Mouse (Mus musculus): ENCODE measurements at regions not wholly inside any gene's neighbourhood (a gene's known extent, or its start where the extent isn't known, plus 50 kb on each side); places are given as distances from the start of the nearest gene placed in this dataset.

GRCm38 (mm10) chr1:168012611-168013010 lies 323.6 kb downstream of the Lmx1a start:
- no peak for TF ChIP-seq POLR2A (IDR thresholded peaks at IDR 0.05; ENCODE audit: insufficient read depth, low read depth, low read length)
- no peak for TF ChIP-seq CTCF (IDR thresholded peaks at IDR 0.05)
